Mouse (Mus musculus) gastrocnemius, postnatal 36 days (tissue): ENCODE measurements around the gene Opa3. TPM values are rescaled to one million over a fixed set of nuclear protein-coding genes. Genes with fewer than 3 reads are reported as not detected.
"Not testable (repeated sequence)": the region's sequence is repeated elsewhere in the genome, so short reads cannot be mapped to it uniquely, and the experiment has no call there.

ENCODE experiments used
- DNase-seq, 2 experiments: peaks; one replicate each; pipeline ENCODE4 v3.0.0; 2022
- intact Hi-C: fragments of 180-260 bp; cut with DNase I; formaldehyde crosslinking; loops from one replicate; pipeline ENCODE4 v1.15.1; 2025
- total RNA-seq, 2 experiments: library from RNA; stranded (reverse); gene quantifications; 2 replicates each; pipeline ENCODE4 v1.2.3; 2021

The Opa3 gene
- total RNA-seq, 2 experiments from 2014 or later, result 36.9 to 39.9 TPM

DNA sequence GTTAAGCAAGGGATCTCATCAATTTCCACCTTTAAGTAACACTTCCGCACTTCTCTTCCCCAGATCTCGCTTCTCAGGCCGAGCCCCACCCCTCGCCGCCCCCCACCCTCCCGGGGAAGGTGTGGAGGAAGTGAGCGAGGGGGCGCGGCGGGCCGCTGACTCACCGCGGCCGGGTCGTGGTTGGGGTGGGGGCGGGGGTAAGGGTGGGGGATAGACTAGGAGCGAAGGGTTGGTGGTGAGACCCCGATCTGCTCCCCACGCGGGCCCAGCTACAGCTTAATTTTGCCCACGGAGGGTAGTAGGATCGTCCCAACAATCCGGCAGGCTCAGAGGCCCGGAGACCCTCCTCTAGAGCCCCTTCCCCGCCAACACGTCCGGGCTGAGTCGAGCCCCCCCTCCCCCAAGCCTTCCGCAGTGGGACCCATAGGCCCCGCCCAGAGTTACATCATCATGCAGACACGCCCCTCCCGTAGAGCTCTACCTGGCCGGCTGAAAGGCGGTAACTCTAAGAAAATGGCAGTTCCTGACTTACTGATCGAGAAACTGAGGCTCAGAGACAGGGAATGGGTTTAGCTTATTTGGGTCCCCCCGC lies 44.1 kb downstream of the Opa3 start:
- DNase-seq, result no peak
- intact Hi-C loops, result no loop called here

DNA sequence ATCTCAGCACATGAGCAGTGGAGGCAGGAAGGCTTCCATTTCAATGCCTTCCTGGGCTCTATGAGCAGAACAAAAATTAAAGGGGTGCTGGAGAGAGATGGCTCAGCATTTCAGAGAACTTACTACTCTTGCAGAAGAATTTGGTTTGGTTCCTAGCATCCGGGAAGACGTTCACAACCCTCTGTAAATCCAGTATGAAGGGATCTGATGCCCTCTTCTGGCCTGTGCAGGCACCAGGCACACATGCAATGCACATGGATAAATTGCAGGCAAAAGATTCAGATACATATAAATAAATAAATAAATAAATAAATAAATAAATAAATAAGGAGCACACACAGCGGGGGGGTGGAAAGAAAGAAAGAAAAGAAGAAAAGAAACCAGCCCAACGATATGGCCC lies 48.1 kb downstream of the Opa3 start:
- DNase-seq, result no peak
- intact Hi-C loops, result no loop called here

DNA sequence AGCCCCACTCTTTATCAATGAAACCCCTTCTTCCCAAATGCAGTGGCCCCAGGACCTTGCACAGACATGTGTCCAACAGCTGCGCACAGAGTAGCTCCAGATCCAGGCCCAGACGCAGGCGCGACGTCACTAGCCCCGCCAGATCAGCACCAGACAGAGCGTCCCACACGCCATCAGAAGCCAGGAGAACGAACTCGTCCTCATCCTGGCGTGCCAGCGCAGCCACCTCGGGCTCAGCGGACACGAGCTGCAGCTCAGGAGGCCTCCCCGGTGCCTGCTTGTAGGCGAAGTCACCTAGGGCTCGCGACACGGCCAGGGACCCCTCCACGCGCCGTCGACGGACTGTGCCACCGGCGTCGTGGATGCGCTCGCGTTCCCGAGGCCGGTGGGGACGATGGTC lies 50.9 kb downstream of the Opa3 start:
- no peak for DNase-seq
- intact Hi-C loops, result no loop called here

DNA sequence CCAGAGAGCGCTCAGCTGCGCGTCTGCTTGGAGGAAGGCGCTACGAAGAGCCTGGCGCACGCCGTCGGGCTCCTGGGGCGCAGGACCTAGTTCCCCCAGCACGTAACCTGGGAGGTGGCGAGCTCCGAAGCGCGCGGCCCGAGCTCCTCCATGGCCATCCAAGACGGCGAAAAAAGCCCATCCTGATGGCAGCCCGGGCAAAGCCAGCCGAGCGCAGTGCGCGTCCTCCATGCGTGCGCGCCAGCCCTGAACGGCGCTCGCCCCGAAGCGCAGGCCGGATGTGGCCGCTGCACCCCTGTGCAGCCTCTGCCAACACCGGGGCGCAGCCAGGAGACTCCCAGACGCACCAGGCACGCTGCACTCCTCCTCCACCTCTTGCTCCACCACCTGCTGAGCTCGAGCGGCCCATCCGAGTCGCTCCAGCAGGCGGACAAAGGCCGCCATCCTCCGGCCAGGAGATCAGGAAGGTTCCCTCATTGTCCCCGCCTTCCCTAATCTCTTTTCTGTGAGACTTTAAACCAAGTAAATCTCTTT lies 51.5 kb downstream of the Opa3 start, which contains the start of gene Ppm1n:
Ppm1n (minus strand) TSS at position 484 of the 534 bp plus-strand sequence.
- no peak for DNase-seq
- intact Hi-C loops, result loop anchor here (5.0 kb wide), 1 partner anchor 102 kb away; the partner anchor contains the start of gene Eml2

DNA sequence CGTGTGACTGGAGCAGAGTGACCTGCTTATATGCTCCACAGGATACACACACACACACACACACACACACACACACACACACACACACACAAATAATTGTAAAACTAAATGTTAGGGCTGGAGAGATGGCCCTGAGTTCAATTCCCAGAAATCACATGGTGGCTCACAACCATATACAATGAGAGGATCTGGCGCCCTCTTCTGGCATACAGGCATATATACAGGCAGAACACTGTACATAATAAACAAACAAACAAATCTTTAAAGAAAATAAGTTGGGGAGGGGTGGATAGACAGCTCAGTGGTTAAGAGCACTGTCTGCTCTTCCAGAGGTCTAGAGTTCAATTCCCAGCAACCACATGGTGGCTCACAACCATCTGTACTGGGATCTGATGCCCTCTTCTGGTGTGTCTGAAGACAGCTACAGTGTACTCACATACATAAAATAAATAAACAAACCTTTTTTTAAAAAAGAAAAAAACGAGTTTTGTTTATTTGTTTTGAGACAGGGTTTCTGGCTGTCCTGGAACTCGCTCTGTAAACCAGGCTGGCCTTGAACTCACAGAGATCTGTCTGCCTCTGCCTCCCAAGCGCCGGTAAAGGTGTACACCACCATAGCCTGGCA lies 53.7 kb downstream of the Opa3 start:
- not testable (repeated sequence) for DNase-seq
- intact Hi-C loops, result loop anchor here (2.0 to 5.0 kb wide), 3 partner anchors 17 to 104 kb away; partner anchors contain the start of gene Eml2

DNA sequence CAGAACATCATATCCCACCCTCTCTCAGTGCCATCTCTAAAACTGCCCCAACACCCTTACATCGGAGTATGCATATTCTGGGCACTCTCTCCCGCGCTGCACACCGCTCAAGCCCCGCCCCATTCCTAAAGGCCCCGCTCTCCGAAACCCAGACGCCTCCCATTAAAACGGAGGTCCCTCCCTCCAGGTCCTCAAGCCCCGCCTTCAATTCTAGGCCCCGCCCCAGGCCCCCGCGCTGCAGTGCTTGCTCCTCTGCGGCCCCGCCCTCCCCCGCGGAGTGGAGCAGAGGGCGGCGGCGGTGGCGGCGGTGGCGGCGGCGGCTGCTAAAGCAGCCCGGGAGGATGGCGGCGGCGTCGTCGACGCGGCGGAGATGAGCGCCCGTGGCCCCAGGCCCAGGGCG lies 54.3 kb downstream of the Opa3 start, which contains the start of gene Rtn2:
Rtn2 (plus strand) TSS at position 240 of the 400 bp plus-strand sequence.
- intact Hi-C loops, result loop anchor here (2.0 to 5.0 kb wide), 3 partner anchors 16 to 105 kb away; partner anchors contain the start of gene Eml2
- DNase-seq, result peak; percentile 58 to 66

DNA sequence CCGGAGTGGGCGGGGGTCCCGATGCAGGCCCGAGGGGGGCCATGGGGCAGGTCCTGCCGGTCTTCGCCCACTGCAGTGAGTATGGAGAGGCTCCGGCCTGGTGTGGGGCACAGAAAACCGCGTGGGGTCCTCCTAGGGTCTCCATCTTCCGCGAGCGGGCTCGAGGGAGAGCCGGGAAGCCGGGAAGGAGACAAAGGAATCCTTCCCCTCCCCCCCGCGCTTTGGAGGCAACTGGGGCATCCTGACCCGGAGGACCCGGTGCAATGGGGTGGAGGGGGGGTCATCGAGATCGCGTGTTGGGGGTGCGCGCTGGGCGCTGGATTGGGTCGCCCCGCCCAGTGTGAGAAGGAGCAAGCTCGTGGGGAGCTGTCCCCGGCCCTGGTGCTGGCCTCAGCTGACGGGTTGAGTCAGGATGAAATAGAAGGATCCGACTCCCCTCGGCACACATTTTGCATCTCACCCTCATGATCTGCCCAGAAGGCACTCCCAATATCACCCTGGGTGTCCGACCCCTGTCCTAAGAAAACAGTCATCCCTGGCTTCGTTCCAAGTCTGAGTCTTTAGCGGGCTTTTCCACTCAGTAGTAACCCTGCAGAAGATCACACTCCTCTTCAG lies 54.8 kb downstream of the Opa3 start:
- intact Hi-C loops, result loop anchor here (2.0 to 5.0 kb wide), 3 partner anchors 16 to 106 kb away; partner anchors contain the start of gene Eml2
- DNase-seq, result no peak

DNA sequence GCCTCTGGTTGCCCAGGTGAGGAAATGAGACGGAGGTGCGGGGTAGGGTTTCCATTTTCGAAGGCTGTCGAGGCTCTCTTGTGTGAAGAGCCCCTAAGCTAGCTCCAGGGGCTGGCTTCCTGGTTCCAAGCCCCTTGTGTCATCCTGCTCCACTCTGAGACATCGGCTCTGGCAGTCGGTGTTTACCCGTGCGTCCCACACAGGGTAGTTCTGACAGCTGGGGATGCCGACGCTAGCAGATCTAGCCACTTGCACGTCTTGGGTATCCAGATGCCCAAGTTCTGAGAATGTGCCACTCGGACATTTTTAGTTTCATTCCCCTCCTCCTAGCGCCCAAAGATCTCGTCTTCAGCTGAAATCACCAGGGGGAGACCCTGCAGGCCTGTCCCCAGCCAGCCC lies 55.3 kb downstream of the Opa3 start:
- intact Hi-C loops, result loop anchor here (2.0 to 5.0 kb wide), 3 partner anchors 15 to 106 kb away; partner anchors contain the start of gene Eml2
- no peak for DNase-seq

DNA sequence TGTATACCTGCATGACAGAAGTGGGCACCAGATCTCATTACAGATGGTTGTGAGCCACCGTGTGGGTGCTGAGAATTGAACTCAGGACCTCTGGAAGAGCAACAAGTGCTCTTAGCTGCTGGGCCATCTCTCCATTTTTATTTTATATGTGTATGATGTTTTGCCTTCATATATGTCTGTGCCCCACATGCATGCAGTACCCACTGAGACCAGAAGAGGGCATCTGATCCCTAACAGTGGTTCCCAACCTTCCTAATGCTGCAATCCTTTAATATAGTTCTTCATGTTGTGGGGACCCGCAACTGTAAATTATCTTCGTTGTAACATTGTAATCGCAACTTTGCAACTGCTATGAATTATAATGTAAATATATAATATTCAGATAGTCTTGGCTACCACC lies 56.6 kb downstream of the Opa3 start:
- intact Hi-C loops, result loop anchor here (5.0 kb wide), 1 partner anchor 107 kb away; the partner anchor contains the start of gene Eml2
- peak in 1 of 2 experiments; percentile 54 for DNase-seq

DNA sequence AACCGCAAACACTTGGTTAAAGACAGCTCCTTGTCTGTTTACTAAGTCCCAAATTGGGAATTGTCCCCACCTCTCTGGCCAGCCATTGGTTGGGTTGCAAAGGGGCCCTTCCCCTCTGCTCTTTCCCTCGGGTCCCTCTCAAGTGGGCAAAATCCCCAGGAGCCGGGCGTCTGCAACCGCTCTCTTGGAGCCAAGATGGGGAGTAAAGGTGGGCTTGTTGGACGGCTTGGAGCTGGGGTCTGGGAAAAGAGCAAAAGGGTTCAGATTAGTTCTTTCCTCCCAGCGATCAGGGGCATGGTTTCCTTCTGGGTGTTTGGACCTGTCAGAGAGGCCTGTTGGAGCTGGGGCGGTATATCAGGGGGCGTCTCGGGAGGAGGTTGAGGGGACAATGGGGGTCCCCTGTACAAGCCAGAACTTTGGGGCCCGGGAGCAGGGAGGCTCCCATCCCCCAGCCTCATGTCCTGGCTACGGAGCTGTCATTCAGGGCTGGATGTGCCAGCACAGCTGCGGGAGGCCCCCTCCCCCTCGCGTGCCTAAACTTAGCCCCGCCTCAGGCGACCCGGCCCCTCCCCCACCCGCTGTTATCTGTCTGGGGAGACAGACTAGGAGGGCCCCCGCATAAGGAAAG lies 62.9 kb downstream of the Opa3 start:
- DNase-seq, result peak; percentile 72 to 76
- intact Hi-C loops, result no loop called here

DNA sequence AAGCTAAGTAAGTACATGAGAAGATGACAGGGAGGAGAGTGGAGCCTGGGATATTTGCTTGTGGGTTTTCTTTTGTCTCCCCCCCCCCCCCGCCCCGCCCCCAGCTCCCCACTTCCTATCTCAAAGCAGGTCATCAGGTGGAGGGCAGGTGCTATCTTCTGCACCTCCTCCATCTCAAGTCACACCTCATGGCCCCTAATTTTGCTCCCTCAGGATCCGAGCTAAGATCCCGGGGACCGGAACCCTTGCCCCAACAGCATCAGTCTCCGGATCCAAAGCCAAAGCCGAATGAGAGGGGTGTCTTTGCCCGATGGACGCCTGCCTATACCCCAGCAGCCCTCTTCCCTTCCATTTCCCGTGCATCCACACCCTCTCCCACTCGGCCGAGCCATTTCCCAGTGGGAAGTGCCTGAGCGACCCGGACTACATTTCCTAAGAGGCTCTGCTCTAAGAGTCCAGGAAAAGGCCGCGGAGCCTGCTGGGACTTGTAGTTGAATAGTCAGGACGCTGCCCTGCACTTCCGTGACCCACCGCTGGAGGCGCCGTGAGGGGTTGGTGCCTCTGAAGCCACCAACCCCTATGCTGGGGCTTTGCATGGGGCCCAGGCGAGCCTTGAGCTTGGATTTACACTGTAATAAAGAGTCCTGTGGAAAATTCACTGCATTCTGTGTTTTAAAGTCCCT lies 67.5 kb downstream of the Opa3 start:
- DNase-seq, result peak; percentile 97
- intact Hi-C loops, result loop anchor here (5.0 kb wide), 1 partner anchor 118 kb away; the partner anchor contains the start of gene Eml2

DNA sequence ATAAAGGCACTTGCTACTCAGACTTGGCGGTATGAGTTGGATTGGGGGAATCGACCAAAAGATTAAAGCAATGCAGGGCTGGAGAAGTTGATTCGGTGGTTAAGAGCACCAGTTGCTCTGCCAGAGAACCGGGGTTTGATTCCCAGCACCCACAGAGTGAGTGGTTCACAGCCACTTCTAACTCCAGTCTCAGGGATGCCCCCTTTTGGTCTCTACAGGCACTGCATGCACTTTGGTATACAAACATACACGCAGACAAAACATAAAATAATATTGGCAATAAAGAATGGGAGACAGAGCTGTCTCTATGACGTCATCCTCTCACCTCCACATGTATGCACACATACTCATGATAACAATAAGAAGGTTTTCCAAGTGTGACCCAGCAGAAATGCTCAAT lies 68.9 kb downstream of the Opa3 start:
- no peak for DNase-seq
- intact Hi-C loops, result loop anchor here (5.0 kb wide), 1 partner anchor 120 kb away; the partner anchor contains the start of gene Eml2

DNA sequence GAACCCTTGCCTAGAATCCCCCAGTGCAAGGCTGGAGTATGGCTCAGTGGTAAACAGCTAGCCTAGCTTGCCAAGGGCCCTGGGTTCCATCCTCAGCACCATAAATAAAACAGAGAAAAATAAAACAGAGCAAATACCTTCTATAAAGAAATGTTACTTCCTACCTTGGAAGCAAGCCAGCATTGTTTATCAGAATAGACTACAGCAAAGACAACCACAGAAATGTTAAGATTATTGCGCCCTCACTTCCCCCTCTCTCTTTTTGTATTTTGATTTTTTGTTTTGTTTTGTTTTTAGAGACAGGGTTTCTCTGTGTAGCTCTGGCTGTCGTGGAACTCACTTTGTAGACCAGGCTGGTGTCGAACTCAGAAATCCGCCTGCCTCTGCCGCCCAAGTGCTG lies 69.7 kb downstream of the Opa3 start:
- no peak for DNase-seq
- intact Hi-C loops, result loop anchor here (2.0 to 5.0 kb wide), 2 partner anchors 15 to 120 kb away; partner anchors contain the start of genes Eml2 and Rtn2

DNA sequence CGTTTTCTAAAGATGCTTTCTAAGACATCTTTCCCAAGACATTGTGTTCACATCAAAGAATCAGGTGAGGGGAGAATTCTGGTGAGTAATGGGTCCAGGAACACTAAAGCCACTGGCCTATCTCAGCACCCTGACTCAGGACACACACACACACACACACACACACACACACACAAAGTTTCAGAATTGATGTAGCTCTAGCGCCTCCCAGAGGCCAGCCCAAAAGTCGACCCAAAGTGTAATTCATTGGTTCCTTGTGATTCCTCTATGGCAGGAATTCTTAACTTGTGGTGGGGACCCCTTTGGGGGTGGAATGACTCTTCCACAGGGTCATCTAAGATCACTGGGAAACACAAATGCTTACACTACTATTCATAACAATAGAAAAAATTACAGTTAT lies 71.1 kb downstream of the Opa3 start:
- intact Hi-C loops, result loop anchor here (2.0 to 5.0 kb wide), 2 partner anchors 16 to 122 kb away; partner anchors contain the start of genes Eml2 and Rtn2
- peak in 1 of 2 experiments; percentile 45 for DNase-seq

DNA sequence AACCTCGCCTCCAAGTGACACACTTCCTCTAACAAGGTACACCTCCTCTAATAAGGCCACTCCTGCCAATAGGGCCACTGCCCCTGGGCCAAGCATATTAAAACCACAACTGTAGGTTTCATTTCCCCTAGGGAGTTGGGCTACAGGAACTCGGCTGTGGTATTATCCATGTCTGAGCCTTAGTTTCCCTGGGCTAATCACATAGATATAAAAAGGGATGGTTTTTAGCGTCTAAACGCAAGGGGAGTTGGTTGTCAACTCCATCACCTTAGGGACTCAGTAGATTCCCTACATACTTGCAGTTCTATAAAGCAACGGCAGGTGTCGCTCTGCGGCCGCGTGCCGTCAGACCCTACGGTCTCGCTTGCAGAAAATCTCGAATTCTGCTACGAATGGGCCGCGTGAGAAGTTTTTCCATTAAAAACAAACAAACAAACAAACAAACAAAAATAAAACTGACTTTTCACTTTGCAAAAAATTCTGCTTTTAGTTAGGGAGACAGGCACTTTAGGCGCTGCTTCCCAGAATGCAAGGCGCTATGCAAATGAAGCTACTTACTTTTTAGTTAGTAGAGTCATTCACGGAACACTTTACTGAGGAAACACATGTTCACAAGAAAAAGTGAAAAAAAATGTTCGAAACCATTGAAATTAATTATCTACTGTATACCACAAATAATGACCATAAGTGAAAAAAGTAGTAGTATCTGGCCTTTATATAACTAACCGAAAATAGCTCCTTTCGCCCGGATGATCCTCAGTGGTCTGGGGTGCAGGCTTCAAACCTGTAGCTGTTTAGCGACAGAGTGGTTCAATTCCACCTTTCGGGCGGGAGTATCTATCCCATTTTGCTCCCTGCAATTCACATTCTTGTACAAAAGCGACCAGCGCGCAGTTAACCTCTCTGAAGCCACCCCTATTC lies 72.6 kb downstream of the Opa3 start:
- DNase-seq, result peak; percentile 60 to 70
- intact Hi-C loops, result loop anchor here (1.0 kb wide), 1 partner anchor 43 kb away; no protein-coding TSS in a partner anchor

DNA sequence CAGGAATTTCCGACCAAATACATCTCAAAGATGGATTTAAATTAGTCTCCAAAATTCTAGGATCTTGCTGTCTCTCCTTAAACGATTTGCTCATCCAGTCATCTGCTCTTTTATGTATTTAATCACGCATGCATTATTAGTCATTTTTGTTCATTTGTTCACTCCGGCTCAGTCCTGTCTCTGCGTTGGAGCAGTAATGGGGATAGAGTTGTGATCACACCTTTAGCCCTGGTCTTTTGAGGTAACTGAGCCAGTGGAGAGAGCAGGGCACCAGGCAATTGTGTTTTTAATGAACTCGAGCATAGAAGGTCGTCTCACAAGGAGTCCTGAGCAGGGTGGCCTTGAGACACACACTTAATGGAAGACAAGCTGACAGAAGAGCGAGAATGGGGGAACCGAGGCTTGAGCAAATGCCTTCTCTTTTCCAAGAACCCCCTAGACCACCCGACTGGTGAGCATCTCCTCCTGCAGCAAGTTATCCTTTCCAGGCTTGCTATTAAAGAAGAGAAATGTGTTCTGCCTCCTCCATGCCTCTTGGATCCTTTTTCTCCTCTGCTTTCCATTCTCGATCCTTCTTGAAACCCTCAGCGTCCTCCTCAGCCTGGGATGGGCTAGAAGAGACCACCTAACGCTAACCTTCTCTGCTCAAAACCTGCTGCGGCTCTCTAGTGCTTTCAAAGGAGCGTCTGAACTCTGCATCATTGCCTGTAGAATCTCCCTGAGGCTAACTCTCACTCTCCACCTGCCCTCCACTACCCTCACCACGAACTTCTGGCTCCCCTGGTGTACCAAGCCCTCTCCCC lies 73.5 kb downstream of the Opa3 start:
- no peak for DNase-seq
- intact Hi-C loops, result no loop called here

DNA sequence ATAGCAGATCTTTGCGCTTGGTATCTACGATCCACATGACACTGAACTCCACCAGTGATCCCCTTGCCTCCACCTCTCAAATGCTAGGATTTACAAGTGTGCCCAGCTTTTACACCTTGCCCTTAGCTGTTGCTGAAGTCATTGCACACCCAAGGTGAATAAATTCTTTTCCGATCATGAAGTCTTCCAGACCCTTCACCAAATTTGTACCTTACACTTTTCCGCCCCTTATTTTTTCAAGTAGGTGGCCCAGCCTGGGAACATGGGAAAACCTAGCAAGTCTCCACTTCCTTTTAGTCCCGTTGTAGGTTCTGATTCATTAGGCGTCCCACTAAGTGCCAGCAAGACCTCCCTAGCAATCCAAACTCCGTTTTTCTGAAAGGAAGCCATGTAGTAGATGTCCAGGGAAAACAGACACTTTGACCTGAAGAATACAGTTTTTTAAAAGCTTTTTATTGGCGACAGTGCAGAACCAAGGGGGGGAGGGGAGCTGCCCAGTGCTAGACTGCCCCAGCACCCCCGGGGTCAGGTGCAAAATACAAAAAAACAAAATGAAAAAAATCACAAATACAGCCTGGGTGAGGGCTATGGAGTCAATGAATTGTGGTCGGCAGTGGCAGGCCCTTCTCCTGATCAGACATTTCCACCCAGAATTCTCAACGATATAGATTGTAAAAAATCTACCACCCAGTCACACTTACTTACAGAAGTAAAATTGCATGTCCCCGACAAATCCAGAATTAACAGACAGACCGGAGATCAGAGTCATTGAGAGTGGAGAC lies 74.3 kb downstream of the Opa3 start:
- DNase-seq, result no peak
- intact Hi-C loops, result no loop called here
